Mouse (Mus musculus) layer of hippocampus, postnatal 10 days (tissue): ENCODE results near the gene Nmt1. TPM values are rescaled to one million over a fixed set of nuclear protein-coding genes. Genes with fewer than 3 reads are reported as not detected.
A peak's percentile ranks its signal among the peaks of the same experiment; 100 is the strongest.

Experiments used
- DNase-seq, 2 experiments: peaks; one replicate each; pipeline ENCODE4 v3.0.0; 2021; ENCODE audit warnings: low spot score in 2 of 2
- microRNA-seq, 2 experiments: library from miRNA; unstranded; fragments of <30 nt; microRNA quantifications; one replicate each; pipeline ENCODE4 v1.2.0; 2021
- total RNA-seq, 2 experiments: library from RNA; stranded (reverse); gene quantifications; 2 replicates each; pipeline ENCODE4 v1.2.3; 2021

Nmt1 gene
- total RNA-seq, 2 experiments from 2014 or later: 79.7 to 87.3 TPM

DNA sequence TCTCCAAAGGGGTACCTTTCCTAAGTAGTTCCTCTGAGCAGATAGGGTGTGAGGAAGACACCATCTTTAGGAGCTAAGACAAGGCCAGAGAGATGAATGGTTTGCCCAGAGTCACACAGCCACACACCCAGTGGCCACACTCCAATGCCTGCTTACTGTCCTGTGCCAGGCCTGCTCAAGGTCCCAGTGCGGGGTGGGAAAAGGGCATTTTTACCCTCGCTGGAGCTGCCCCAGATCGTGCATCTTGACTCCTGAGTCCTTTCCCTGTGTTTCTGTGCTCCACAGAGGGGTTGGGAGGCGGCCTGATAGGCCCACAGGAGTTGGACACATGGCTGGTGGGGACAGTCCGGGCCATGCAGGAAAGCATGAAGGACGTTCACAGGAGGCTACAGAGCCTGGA lies 77.8 kb downstream of the Nmt1 start:
- no peak for DNase-seq

DNA sequence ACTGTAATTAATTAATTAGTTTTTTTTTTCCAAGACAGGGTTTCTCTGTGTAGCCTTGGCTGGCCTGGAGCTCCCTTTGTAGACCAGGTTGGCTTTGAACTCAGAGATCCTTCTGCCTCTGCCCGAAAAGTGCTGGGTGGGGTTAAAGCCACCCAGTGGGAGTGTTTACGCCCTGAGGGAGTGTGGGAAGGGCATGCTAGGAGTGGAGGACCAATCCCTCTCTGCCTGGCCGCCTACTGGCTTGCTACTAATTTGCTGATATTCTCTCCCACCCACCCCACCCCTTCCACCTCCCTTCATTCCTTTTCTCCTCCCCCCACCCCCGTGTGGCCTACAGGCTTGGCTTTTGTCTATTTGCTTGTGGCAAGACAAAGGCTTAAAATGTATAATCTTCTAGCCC lies 78.4 kb downstream of the Nmt1 start:
- DNase-seq: no peak

- DNase-seq: no peak
These were observed 83.3 kb downstream of the Nmt1 start for GRCm38 (mm10) chr11:103111301-103111700.

GRCm38 (mm10) chr11:103111881-103112551 lies 84.0 kb downstream of the Nmt1 start:
- peak; percentile 54 to 61 for DNase-seq

DNA sequence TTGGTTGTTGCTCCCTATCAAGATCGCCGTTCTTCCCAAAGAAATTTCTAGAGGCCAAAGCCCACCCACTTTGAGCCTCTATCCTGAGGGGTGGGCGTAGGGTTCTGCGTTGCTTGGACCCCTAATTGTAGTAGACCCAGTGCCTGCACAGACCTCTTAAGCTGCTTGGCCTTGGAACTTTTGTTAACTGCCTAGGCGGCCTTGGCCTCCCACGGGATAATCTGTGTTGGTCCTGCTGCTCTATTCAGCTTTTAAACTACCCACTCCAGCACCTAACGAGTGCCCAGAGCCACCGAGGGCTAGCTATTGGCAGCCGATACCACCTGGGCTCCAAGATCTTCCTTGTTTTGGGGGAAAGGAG lies 84.5 kb downstream of the Nmt1 start:
- no peak for DNase-seq

- no peak for DNase-seq
These were observed 85.0 kb downstream of the Nmt1 start for GRCm38 (mm10) chr11:103113005-103113404.

GRCm38 (mm10) chr11:103113771-103114170 lies 85.8 kb downstream of the Nmt1 start:
- DNase-seq: no peak

- no peak for DNase-seq
These were observed 86.4 kb downstream of the Nmt1 start for GRCm38 (mm10) chr11:103114270-103114943.

- DNase-seq: peak; percentile 77 to 82
These were observed 87.4 kb downstream of the Nmt1 start for GRCm38 (mm10) chr11:103115163-103116007.

DNA sequence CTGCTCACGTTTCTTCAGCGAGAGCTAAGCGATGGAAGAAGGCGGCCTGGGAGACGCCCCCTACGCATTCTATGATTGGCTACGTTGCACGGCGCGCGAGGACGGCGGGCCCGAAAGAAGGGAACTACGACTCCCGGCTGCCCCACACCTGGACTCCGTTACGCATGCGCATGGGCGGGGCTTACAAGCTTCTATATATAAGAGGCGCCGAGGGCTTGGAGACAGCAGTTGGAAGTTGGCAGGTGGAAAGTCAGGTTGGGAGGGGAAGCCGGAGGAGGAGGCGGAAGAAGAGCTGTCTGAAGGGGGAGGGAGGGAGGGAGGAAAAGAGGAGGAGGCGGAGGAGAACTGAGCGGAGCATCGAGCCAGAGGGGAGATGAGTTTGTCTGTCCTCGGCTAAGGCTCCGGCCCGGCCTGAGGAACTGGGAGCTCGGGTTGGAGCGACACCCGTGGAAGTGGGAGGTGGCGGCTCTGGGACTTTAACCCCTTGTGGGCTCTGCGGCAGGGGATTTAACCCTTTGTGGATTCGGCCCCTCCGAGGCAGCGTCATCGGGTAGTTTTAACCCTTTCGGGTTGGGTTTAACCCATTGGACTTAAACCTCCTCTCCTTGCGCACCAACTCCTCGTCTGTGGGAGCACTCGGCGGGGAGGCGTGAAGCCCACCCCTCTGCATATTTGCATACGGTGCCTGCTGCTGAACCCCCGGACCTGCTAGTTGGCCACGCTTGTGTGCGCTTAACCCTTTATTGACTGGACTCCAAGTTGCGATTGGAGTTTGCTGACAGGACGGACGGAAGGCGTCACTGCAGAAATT lies 88.2 kb downstream of the Nmt1 start, which contains the start of gene Hexim1:
TSS of gene Hexim1 (plus strand) at position 224 of the 811 bp plus-strand sequence.
- DNase-seq: peak; percentile 100

DNA sequence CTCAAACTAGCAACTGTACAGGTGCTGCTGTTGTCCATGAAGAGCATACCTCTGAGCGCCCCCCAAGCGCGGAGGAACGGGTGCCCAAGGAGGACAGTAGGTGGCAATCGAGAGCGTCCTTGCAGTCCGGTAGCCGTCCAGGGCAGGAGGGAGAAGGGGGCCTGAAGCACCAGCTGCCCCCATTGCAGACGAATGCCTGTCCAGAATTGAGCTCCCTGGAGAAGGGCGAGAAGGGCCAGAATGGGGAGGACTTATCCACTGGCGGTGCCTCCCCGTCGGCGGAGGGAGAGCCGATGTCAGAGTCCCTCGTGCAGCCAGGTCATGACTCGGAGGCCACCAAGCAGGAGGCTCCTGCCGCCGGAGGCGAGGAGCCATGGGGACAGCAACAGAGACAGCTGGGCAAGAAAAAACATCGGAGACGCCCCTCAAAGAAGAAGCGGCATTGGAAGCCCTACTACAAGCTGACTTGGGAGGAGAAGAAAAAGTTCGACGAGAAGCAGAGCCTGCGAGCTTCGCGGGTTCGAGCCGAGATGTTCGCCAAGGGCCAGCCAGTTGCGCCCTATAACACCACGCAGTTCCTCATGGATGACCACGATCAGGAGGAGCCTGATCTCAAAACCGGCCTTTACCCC lies 89.1 kb downstream of the Nmt1 start:
- peak; percentile 78 to 85 for DNase-seq

DNA sequence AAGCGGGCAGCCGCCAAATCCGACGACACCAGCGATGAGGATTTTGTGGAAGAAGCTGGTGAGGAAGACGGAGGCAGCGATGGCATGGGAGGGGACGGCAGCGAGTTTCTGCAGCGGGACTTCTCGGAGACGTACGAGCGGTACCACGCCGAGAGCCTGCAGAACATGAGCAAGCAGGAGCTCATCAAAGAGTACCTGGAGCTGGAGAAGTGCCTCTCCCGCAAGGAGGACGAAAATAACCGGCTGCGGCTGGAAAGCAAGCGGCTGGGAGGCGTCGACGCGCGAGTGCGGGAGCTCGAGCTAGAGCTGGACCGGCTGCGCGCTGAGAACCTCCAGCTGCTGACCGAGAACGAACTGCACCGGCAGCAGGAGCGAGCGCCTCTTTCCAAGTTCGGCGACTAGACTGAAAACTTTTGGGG lies 89.6 kb downstream of the Nmt1 start:
- DNase-seq: peak in 1 of 2 experiments; percentile 54

Small RNAs within 50 kb of the gene (microRNA-seq; reads per million reads assigned to microRNA genes)
- gene Mir6931: 0 reads per million in 2 experiments

Other genes starting within 250 kb of the Nmt1 start
- 10 to 100 TPM; 15.4 to 17.6 TPM for gene Gjc1, start 208.5 kb upstream of the Nmt1 start, total RNA-seq
- 10 to 100 TPM in 1 of 2 experiments, 1 to 10 TPM in 1; 9.3 to 11.1 TPM for gene Higd1b, start 192.3 kb upstream of the Nmt1 start, total RNA-seq
- 100 to 1,000 TPM; 105 to 117 TPM for gene Eftud2, start 147.2 kb upstream of the Nmt1 start, total RNA-seq
- 1 to 10 TPM; 1.1 to 1.4 TPM for gene Ccdc103, start 147.0 kb upstream of the Nmt1 start, total RNA-seq
- gene Fam187a, start 143.0 kb upstream of the Nmt1 start, total RNA-seq: not detected
- gene Gfap, start 127.3 kb upstream of the Nmt1 start, total RNA-seq: 100 to 1,000 TPM; 273 to 295 TPM
- 1 to 10 TPM; 2.6 TPM for gene Kif18b, start 103.1 kb upstream of the Nmt1 start, total RNA-seq
- 10 to 100 TPM; 32.3 to 37.5 TPM for gene C1ql1, start 81.5 kb upstream of the Nmt1 start, total RNA-seq
- 100 to 1,000 TPM; 117 to 118 TPM for gene Dcakd, start 143 bp downstream of the Nmt1 start, total RNA-seq
- 10 to 100 TPM; 13.4 to 13.7 TPM for gene Plcd3, start 73.5 kb downstream of the Nmt1 start, total RNA-seq
- gene Acbd4, start 73.5 kb downstream of the Nmt1 start, total RNA-seq: 10 to 100 TPM; 63.1 to 66.1 TPM
- 10 to 100 TPM; 38.0 to 38.7 TPM for gene Hexim1, start 88.0 kb downstream of the Nmt1 start, total RNA-seq
- 10 to 100 TPM; 14.4 to 16.9 TPM for gene Hexim2, start 104.2 kb downstream of the Nmt1 start, total RNA-seq
- gene Fmnl1, start 142.9 kb downstream of the Nmt1 start, total RNA-seq: 10 to 100 TPM; 83.4 to 87.0 TPM
- gene 1700023F06Rik, start 180.4 kb downstream of the Nmt1 start, total RNA-seq: 1 to 10 TPM; 1.8 TPM
- gene Spata32, start 190.2 kb downstream of the Nmt1 start, total RNA-seq: 1 to 10 TPM; 1.3 to 1.4 TPM
- gene Map3k14, start 239.3 kb downstream of the Nmt1 start, total RNA-seq: 1 to 10 TPM; 3.7 to 3.8 TPM